Mouse (Mus musculus): ENCODE measurements around the gene Zfp280c. TPM values are rescaled to one million over a fixed set of nuclear protein-coding genes. Genes with fewer than 3 reads are reported as not detected.

Zfp280c gene
- polyA plus RNA-seq, 1 experiment from 2014 or later: 14.9 TPM

GRCm38 (mm10) chrX:48493763-48494162 is 100.5 kb downstream of the Zfp280c start:
- no peak for DNase-seq (ENCODE audit: low spot score)

Small RNA genes lying within 50 kb of the gene (microRNA-seq; reads per million reads assigned to microRNA genes)
- not detected for gene Gm27828 (ENCODE audit: borderline number of aligned reads)

Other genes starting within 250 kb of the Zfp280c start
- gene Elf4, start 131.4 kb downstream of the Zfp280c start, polyA plus RNA-seq (2015; fragmentation: Nextera tagmentation; extraction: Ambion mirVana): 9.9 TPM in 2 replicates
- 53.4 and 53.8 TPM in 2 replicates for gene Aifm1, start 80.9 kb downstream of the Zfp280c start, polyA plus RNA-seq (2015; fragmentation: Nextera tagmentation; extraction: Ambion mirVana)
- 7.3 and 8.7 TPM in 2 replicates for gene Rab33a, start 75.2 kb downstream of the Zfp280c start, polyA plus RNA-seq (2015; fragmentation: Nextera tagmentation; extraction: Ambion mirVana)
- gene Slc25a14, start 28.9 kb upstream of the Zfp280c start, polyA plus RNA-seq (2015; fragmentation: Nextera tagmentation; extraction: Ambion mirVana): 13.3 and 15.0 TPM in 2 replicates
- gene Gpr119, start 80.0 kb upstream of the Zfp280c start, polyA plus RNA-seq (2015; fragmentation: Nextera tagmentation; extraction: Ambion mirVana): 0.05 TPM in 1 of 2 replicates, not detected in the other
- gene Rbmx2, start 100.5 kb upstream of the Zfp280c start, polyA plus RNA-seq (2015; fragmentation: Nextera tagmentation; extraction: Ambion mirVana): 28.5 and 28.8 TPM in 2 replicates